Comparison of ENCODE assay signal across 8 mouse cellular contexts in genomic region chr8:60594761-60595160, GRCm38 (mm10). TPM values are rescaled to one million over a fixed set of nuclear protein-coding genes. Genes with fewer than 3 reads are reported as not detected.
DNase-seq lines count a peak whose midpoint lies in the region; ATAC-seq lines count a peak whose summit lies in the region.

No protein-coding gene starts in this region.

- ATAC-seq in kidney, embryonic 14.5 days (ENCODE audit: low FRiP score, low TSS enrichment): no peak; the same call in 1 of the 2 replicates
- ATAC-seq in hematopoietic stem cell, adult 5-6 weeks (replicated peaks in 1 of 2; ENCODE audit: insufficient read depth in 1 of 2, low FRiP score in 2 of 2, low TSS enrichment in 1 of 2, low read depth in 1 of 2, poor library complexity in 2 of 2, severe bottlenecking in 2 of 2): peak; percentile 42 to 73; a peak in 3 of 4 replicates
- 0 out of 2 replicates have a peak, but pooled peaks have one; percentile 34 for ATAC-seq in megakaryocyte progenitor cell, adult 5-6 weeks (replicated peaks; ENCODE audit: poor library complexity)

- no peak overlapping the region for H3K4me3 ChIP-seq in kidney, embryonic 14.5 days (ENCODE audit: low read length)
- H3K4me3 ChIP-seq in forebrain, embryonic 10.5 days: no peak overlapping the region

- no peaks in the 10 kb centered on the region for H3K36me3 ChIP-seq in kidney, embryonic 14.5 days (ENCODE audit: control insufficient read depth, insufficient read depth, low read length)
- H3K36me3 ChIP-seq in forebrain, embryonic 10.5 days (replicated peaks): no peaks in the 10 kb centered on the region

- H3K4me2 ChIP-seq in kidney, embryonic 14.5 days (replicated peaks; ENCODE audit: low read depth, low read length): no peak overlapping the region

- DNase-seq in kidney, adult 18-20 months: peak; percentile 72
- DNase-seq in ES-CJ7 (ENCODE audit: low read depth, low spot score): peak; percentile 63
- peak; percentile 25 for DNase-seq in adrenal gland, postnatal 10 days
- no peak for DNase-seq in gastrocnemius, postnatal 10 days
- DNase-seq in forebrain, embryonic 10.5 days (ENCODE audit: extremely low spot score, low spot score): no peak

- no peak overlapping the region for H3K9ac ChIP-seq in kidney, embryonic 14.5 days (ENCODE audit: low read depth, low read length)

- H3K27ac ChIP-seq in kidney, embryonic 14.5 days (ENCODE audit: low read depth, low read length): no peak overlapping the region
- H3K27ac ChIP-seq in forebrain, embryonic 10.5 days: no peak overlapping the region

- no peaks in the 10 kb centered on the region for H3K27me3 ChIP-seq in kidney, embryonic 14.5 days (ENCODE audit: control insufficient read depth, insufficient read depth, low read length)
- no peaks in the 10 kb centered on the region for H3K27me3 ChIP-seq in forebrain, embryonic 10.5 days (ENCODE audit: poor library complexity, severe bottlenecking)

- H3K4me1 ChIP-seq in kidney, embryonic 14.5 days (ENCODE audit: control insufficient read depth, insufficient read depth, low read length): no peaks in the 10 kb centered on the region
- no peaks in the 10 kb centered on the region for H3K4me1 ChIP-seq in forebrain, embryonic 10.5 days

- WGBS in kidney, embryonic 14.5 days: 63% methylated on average over 3 of the region's 3 CpGs
- 63% methylated on average over 3 of the region's 3 CpGs for WGBS in forebrain, embryonic 10.5 days

- no peaks in the 10 kb centered on the region for H3K9me3 ChIP-seq in kidney, embryonic 14.5 days (ENCODE audit: control insufficient read depth, low read length)
- no peaks in the 10 kb centered on the region for H3K9me3 ChIP-seq in forebrain, embryonic 10.5 days

RNA-seq across cellular contexts. Expression of gene Mfap3l, which starts 37.9 kb away (rescaled TPM):
- 3.0 and 5.4 TPM in 2 replicates for polyA plus RNA-seq in kidney, embryonic 14.5 days (2014; fragmentation: Nextera tagmentation; extraction: Ambion mirVana)
- total RNA-seq in adrenal gland, postnatal 10 days (2021): 1 to 10 TPM; 1.5 to 2.7 TPM
- total RNA-seq in hematopoietic stem cell, adult 5-6 weeks (2017): 1.1 and 2.2 TPM in 2 replicates
- total RNA-seq in megakaryocyte progenitor cell, adult 5-6 weeks (2015): 3.5 and 4.1 TPM in 2 replicates
- total RNA-seq in megakaryocyte progenitor cell, adult 5-6 weeks (2017): 2.3 and 4.2 TPM in 2 replicates
- total RNA-seq in gastrocnemius, postnatal 10 days (2021): 1 to 10 TPM; 6.1 to 7.6 TPM
- 0.90 and 0.96 TPM in 2 replicates for polyA plus RNA-seq in forebrain, embryonic 10.5 days (2016; fragmentation: Nextera tagmentation; extraction: Ambion mirVana)

Comparison
In these comparisons a context has a peak if more than half of its experiments do, and no peak if none do; other contexts are left out.
1. DNase-seq: peak in kidney, adult 18-20 months (single experiment), ES-CJ7 (single experiment) and adrenal gland, postnatal 10 days (single experiment); none in gastrocnemius, postnatal 10 days (single experiment) and forebrain, embryonic 10.5 days (single experiment).